Mouse (Mus musculus) kidney, embryonic 16.5 days (tissue): Measurements from ENCODE around the gene Calr3. TPM values are rescaled to one million over a fixed set of nuclear protein-coding genes. Genes with fewer than 3 reads are reported as not detected.

Experiments
- ATAC-seq: fragments of 200-750 bp; cut with Nextera tagmentation; 2 replicates; pipeline ENCODE4 v1.8.0; 2017; ENCODE audit warnings: moderate TSS enrichment; ENCODE audit not compliant: low FRiP score, low TSS enrichment
- H3K27ac ChIP-seq: fragments of 300-500 bp; sonication (generic); 2 replicates; pipeline ENCODE4 v1.5.1; 2014; ENCODE audit warnings: low read length
- H3K27me3 ChIP-seq: fragments of 300-500 bp; sonication (generic); 2 replicates; pipeline ENCODE4 v1.6.1; 2014; ENCODE audit warnings: low read length, control low read depth, mixed read lengths; ENCODE audit not compliant: insufficient read depth
- H3K36me3 ChIP-seq: fragments of 300-500 bp; sonication (generic); 2 replicates; pipeline ENCODE4 v1.6.1; 2014; ENCODE audit warnings: low read length, control low read depth, mixed read lengths; ENCODE audit not compliant: insufficient read depth
- H3K4me1 ChIP-seq: fragments of 300-500 bp; sonication (generic); 2 replicates; pipeline ENCODE4 v1.6.1; 2014; ENCODE audit warnings: low read length, control low read depth, mixed read lengths; ENCODE audit not compliant: insufficient read depth
- H3K4me2 ChIP-seq: fragments of 300-500 bp; sonication (generic); replicated peaks from 2 replicates; pipeline ENCODE4 v1.6.1; 2014; ENCODE audit warnings: low read depth, low read length
- H3K4me3 ChIP-seq: fragments of 300-500 bp; sonication (generic); 2 replicates; pipeline ENCODE4 v1.5.1; 2014; ENCODE audit warnings: mild to moderate bottlenecking, low read length
- H3K9ac ChIP-seq: fragments of 300-500 bp; sonication (generic); replicated peaks from 2 replicates; pipeline ENCODE4 v1.6.1; 2014; ENCODE audit warnings: low read length
- H3K9me3 ChIP-seq: fragments of 300-500 bp; sonication (generic); 2 replicates; pipeline ENCODE4 v1.6.1; 2016; ENCODE audit warnings: low read length, control low read depth
- WGBS: fragments of 180-500 bp; shearing (Covaris S2); extraction: QIAGEN DNeasy Blood & Tissue Kit; methylation state at CpG from one replicate; pipeline ENCODE4 v1.1.7; 2014; 5-methylcytosine and 5-hydroxymethylcytosine counted together
- polyA plus RNA-seq: library from polyadenylated mRNA; unstranded; fragments of >200 nt; fragmentation: Nextera tagmentation; extraction: Ambion mirVana; gene quantifications from 2 replicates; pipeline ENCODE4 v1.2.1, GENCODE M21; 2015

Calr3 gene
- polyA plus RNA-seq, 1 experiment from 2014 or later, result 2.0 TPM

GRCm38 (mm10) chr8:72443994-72444350, 302 bp upstream of the Calr3 start:
- Histone ChIP-seq H3K36me3 (peaks cover 12% of the 10 kb centered on the region), H3K27me3 (no peaks in the 10 kb centered on the region), H3K4me3 (peak overlapping the region; percentile 52), H3K9ac (peak overlapping the region; percentile 70), H3K9me3 (no peaks in the 10 kb centered on the region), H3K27ac (no peak overlapping the region), H3K4me1 (peaks cover 5% of the 10 kb centered on the region; the same call in 1 of the 2 replicates), H3K4me2 (peak overlapping the region; percentile 74)
- WGBS, result 41% methylated on average over 6 of the region's 6 CpGs
- ATAC-seq, result peak; percentile 55; the same call in 1 of the 2 replicates

GRCm38 (mm10) chr8:72438248-72439015, 5.2 kb downstream of the Calr3 start:
- ATAC-seq, result no peak

GRCm38 (mm10) chr8:72434952-72435351, 8.7 kb downstream of the Calr3 start:
- WGBS, result 13% methylated on average over 2 of the region's 2 CpGs
- Histone ChIP-seq H3K4me3 (no peak overlapping the region), H3K9me3 (no peaks in the 10 kb centered on the region), H3K9ac (no peak overlapping the region), H3K27ac (no peak overlapping the region), H3K27me3 (no peaks in the 10 kb centered on the region), H3K4me1 (no peaks in the 10 kb centered on the region), H3K4me2 (no peak overlapping the region), H3K36me3 (no peaks in the 10 kb centered on the region)
- no peak for ATAC-seq

More at GRCm38 (mm10) chr8:72438248-72439015, 5.2 kb downstream of the Calr3 start:
- H3K4me1 ChIP-seq, result no peaks in the 10 kb centered on the region
- no peak overlapping the region for H3K9ac ChIP-seq
- H3K27me3 ChIP-seq, result no peaks in the 10 kb centered on the region
- no peaks in the 10 kb centered on the region for H3K36me3 ChIP-seq
- H3K9me3 ChIP-seq, result no peaks in the 10 kb centered on the region
- no peak overlapping the region for H3K27ac ChIP-seq
- WGBS, result 77% methylated on average over 8 of the region's 8 CpGs
- H3K4me3 ChIP-seq, result no peak overlapping the region
- no peak overlapping the region for H3K4me2 ChIP-seq

GRCm38 (mm10) chr8:72429676-72430075, 14.0 kb downstream of the Calr3 start:
- no peak for ATAC-seq
- H3K4me1 ChIP-seq, result no peaks in the 10 kb centered on the region
- H3K9me3 ChIP-seq, result no peaks in the 10 kb centered on the region
- no peak overlapping the region for H3K27ac ChIP-seq
- no peak overlapping the region for H3K4me3 ChIP-seq
- no peaks in the 10 kb centered on the region for H3K27me3 ChIP-seq
- WGBS, result 58% methylated on average over 13 of the region's 13 CpGs
- no peak overlapping the region for H3K9ac ChIP-seq
- H3K36me3 ChIP-seq, result no peaks in the 10 kb centered on the region
- H3K4me2 ChIP-seq, result no peak overlapping the region

- H3K4me2 ChIP-seq, result no peak overlapping the region
- no peak overlapping the region for H3K4me3 ChIP-seq
- WGBS, result 70% methylated on average over 1 of the region's 1 CpGs
- H3K36me3 ChIP-seq, result no peaks in the 10 kb centered on the region; the same call in 1 of the 2 replicates
- H3K27ac ChIP-seq, result no peak overlapping the region
- H3K27me3 ChIP-seq, result no peaks in the 10 kb centered on the region
- no peak for ATAC-seq
- no peaks in the 10 kb centered on the region for H3K9me3 ChIP-seq
- peaks cover 29% of the 10 kb centered on the region for H3K4me1 ChIP-seq
- no peak overlapping the region for H3K9ac ChIP-seq
Measured at GRCm38 (mm10) chr8:72422926-72423325, 20.7 kb downstream of the Calr3 start.

- peak within 1 kb of the TSS; percentile 87 for H3K9ac ChIP-seq
- no peaks in the 10 kb centered on the region for H3K27me3 ChIP-seq
- H3K36me3 ChIP-seq, result no peaks in the 10 kb centered on the region; the same call in 1 of the 2 replicates
- ATAC-seq, result peak; percentile 99
- H3K4me3 ChIP-seq, result peak within 1 kb of the TSS; percentile 82
- H3K27ac ChIP-seq, result peak within 1 kb of the TSS; percentile 77
- no peaks in the 10 kb centered on the region for H3K9me3 ChIP-seq
- under 1% methylated on average over 48 of the region's 48 CpGs for WGBS
- peak within 1 kb of the TSS; percentile 80 for H3K4me2 ChIP-seq
- H3K4me1 ChIP-seq, result peaks cover 36% of the 10 kb centered on the region
Measured at GRCm38 (mm10) chr8:72421362-72422335, 22.0 kb downstream of the Calr3 start, which contains the start of gene Eps15l1. Gene Eps15l1, minus strand, starts transcription at chr8:72421460.

- H3K9ac ChIP-seq, result peak overlapping the region; percentile 87
- under 1% methylated on average over 73 of the region's 73 CpGs for WGBS
- H3K4me1 ChIP-seq, result peaks cover 41% of the 10 kb centered on the region
- no peaks in the 10 kb centered on the region; the same call in 1 of the 2 replicates for H3K36me3 ChIP-seq
- no peaks in the 10 kb centered on the region for H3K27me3 ChIP-seq
- peak overlapping the region; percentile 82 for H3K4me3 ChIP-seq
- no peaks in the 10 kb centered on the region for H3K9me3 ChIP-seq
- peak overlapping the region; percentile 80 for H3K4me2 ChIP-seq
- H3K27ac ChIP-seq, result peak overlapping the region; percentile 77
- ATAC-seq, result peak; percentile 66
Measured at GRCm38 (mm10) chr8:72420571-72421361, 22.9 kb downstream of the Calr3 start.

GRCm38 (mm10) chr8:72418073-72418472, 25.6 kb downstream of the Calr3 start:
- no peak overlapping the region for H3K4me2 ChIP-seq
- H3K27me3 ChIP-seq, result no peaks in the 10 kb centered on the region
- no peak overlapping the region for H3K4me3 ChIP-seq
- H3K9me3 ChIP-seq, result no peaks in the 10 kb centered on the region
- H3K36me3 ChIP-seq, result no peaks in the 10 kb centered on the region; the same call in 1 of the 2 replicates
- no peak overlapping the region for H3K27ac ChIP-seq
- H3K4me1 ChIP-seq, result peaks cover 43% of the 10 kb centered on the region
- H3K9ac ChIP-seq, result no peak overlapping the region
- ATAC-seq, result no peak
- 88% methylated on average over 4 of the region's 4 CpGs for WGBS

GRCm38 (mm10) chr8:72415252-72415651, 28.4 kb downstream of the Calr3 start:
- no peaks in the 10 kb centered on the region; the same call in 1 of the 2 replicates for H3K36me3 ChIP-seq
- H3K9ac ChIP-seq, result no peak overlapping the region
- H3K4me2 ChIP-seq, result no peak overlapping the region
- peaks cover 36% of the 10 kb centered on the region for H3K4me1 ChIP-seq
- H3K4me3 ChIP-seq, result no peak overlapping the region
- 66% methylated on average over 2 of the region's 2 CpGs for WGBS
- no peak overlapping the region for H3K27ac ChIP-seq
- H3K27me3 ChIP-seq, result no peaks in the 10 kb centered on the region
- no peak for ATAC-seq
- H3K9me3 ChIP-seq, result no peaks in the 10 kb centered on the region
